Mouse (Mus musculus) retina, postnatal 7 days (tissue): ENCODE results near the gene Jpt2.

Source experiments
- DNase-seq: peaks from one replicate; pipeline ENCODE4 v3.0.0-alpha.2; 2012; ENCODE audit warnings: low read depth, low spot score

The Jpt2 gene

DNA sequence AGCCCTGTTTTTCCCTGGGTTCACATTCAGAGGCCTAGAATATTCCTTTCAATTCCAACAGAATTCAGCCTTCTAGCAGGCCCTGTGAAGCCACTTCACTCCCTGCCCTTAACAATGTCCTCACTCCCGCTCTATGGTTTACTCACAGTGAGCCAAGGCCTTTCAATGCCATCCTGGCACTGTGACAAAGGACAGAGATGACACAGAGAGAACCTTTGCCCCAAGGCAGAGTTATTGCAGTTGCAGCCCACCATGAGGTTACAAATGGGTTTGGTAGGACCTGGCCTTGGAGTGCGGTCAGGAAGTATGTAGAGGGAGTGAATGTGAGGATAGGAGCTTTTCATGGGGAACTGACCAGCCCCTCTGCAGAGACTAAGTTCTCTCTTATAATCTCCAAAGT, 52.9 kb downstream of the Jpt2 start:
- no peak for DNase-seq

DNA sequence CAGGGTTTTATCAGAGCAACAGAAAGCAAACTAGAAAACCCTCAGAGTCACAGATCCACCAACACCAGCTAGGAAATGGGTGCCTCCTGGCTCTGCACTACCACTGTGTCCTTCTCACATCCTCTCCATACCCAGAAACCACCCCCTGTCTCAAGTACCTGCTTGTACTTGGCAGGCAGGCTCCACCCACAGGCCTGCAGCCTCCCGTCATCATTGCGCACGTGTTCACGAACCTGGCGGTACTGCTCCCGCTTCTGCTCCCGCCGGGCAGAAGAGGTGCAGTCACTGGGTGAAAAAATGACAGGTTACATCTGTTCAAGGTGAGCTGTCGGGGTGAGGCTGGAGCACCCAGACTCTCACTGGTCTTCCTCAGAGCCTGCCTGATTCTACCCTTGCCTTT, 56.7 kb downstream of the Jpt2 start:
- DNase-seq = no peak

DNA sequence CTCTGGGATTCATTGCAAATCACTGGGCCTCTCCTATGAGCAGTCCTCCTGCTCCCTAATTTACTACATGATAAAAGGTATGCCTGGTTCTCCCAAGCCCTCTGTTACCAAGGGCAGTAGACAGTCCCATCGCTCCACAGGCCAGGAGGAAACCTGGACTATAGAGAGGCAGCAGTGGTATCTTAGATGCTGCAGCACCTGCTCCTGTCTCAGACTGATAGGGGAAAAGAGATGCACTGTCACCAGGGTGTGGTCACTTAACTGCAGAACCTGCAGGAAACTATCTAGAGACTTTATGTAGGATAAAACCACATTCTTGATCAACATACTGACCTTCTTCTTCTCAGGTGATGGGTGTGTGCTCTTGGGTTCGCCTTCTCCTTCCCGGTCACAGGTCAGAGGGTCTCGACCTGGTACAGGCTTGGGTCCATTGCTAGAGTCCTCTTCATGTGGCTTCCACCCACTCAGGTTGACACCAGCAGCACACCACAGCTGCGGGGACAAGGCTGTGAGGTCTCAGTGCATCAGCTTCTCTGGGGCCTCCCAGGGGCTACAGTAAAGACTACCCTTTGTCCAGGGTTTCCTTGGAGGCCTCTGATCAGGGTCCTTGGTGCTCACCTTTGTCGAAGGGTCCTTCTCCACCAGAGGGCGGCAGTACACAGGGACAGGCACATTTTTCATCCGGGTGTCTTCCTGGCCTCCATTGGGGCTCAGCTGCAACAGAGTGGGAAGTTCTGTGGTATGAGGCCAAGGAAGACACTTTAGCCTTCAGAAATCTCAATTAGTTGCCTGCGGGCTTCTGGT, 57.6 kb downstream of the Jpt2 start:
- DNase-seq = no peak

DNA sequence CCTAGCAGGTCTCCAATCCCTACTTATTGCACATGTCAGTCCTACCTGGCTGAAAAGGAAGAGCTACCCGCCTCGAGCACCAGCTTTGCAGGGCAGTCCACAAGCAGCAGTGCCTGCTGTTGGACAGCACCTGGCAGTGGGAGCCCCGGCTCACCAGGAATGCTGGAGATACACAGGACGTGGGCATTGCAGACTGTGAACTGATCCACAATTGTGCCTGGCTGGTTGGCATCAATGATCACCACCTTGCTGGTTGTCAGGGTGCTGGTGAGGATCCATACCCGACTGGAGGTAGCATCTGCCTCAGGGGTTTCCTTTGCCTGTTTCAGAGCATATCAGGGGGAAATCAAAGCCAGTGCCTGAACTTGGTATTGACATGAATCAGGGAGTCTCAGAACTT, 58.4 kb downstream of the Jpt2 start:
- DNase-seq = no peak

DNA sequence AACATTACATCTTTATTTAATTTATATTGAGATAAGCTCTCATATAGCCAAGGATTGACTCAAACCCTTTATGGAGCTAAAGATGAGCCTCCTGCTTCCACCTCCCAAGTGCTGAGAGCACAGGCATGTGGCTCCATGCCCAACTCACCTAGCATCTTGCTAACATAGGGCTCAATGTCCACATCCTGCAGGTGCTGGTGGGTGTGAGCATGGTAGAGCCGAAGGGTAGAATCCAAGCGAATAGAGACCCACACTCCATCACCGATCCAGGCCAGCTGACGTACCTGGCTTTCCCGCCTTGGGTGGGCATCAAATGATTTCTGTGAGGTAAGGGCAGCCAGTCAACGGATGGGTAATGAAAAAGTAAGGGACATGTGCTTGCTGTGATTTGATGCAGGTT, 60.5 kb downstream of the Jpt2 start:
- no peak for DNase-seq

DNA sequence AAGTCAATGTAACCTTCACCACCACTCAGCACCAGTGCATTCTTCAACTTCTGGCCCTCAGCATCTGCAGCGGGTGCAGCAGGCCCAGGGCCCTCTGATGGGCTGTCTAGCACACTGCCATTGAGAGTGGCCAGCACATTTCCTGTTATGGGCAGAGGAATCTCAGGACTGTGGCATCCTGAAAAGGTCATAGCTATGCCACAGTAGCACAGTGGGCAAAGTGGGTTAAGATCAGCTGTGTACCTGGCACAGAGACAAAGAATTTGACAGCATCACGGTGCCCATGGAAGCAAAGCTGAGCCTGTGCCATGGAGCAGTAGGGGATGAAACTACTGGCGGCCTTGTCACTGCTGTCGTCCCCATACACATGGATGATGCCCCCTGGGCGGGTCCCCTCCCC, 61.3 kb downstream of the Jpt2 start:
- no peak for DNase-seq

DNA sequence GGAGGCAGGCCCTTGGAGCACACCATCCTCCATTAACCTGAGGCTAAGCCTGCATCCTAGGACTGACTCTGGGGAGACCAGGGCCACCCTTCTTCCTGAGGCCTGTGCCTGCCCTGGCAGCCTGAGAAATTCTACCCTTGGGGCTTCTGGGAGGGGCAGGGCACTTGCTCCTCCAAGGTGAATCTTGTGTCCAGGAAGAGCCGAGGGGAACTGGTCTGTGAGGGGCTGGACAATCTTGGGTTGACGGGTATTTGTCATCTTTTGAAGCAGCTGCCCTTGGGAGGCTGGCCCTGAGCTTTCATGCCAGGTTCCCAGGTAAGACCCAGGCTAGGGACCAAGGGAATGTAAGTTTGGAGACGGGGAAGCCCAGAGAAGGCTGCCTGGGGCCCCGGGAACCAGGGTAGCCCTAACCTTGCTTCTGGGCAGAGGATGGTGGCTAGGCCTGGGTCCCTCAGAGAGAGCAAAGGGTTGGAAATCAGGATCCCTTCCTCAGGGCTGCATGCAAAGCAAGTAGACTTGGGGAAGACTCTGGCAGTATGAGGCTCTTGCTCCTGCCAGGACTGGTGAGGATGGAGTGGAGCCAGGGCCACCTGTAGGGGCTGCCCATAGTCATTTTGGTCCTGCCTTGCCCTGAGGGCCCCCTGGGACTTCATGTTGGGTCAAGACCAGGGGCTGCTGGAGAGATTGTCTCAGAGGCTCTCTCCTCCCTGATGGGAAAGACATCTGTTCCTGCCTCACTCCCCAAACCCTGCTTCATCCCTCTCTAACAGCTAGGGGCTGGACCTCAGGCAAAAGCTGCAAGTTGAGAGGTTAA, 62.2 kb downstream of the Jpt2 start:
- no peak for DNase-seq

DNA sequence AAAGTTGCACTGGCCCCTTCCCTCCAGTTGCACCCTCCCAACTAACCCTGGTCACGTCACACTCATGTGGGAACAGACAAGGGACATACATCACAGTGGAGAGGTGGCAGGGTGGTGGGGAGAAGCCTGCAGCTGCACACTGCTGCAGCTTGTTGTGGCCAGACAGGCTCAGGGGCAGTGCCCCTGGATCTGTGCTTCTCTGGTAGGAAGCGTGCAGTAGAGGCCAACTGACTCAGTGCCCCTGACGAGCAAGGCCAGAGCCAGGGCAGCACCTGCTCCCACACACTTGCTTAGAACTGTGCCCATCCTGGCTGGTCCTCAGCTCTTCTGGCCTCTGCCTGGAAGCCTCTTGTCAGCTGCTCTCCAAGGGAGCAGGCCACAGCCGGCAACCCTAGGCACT, 62.9 kb downstream of the Jpt2 start:
- no peak for DNase-seq

DNA sequence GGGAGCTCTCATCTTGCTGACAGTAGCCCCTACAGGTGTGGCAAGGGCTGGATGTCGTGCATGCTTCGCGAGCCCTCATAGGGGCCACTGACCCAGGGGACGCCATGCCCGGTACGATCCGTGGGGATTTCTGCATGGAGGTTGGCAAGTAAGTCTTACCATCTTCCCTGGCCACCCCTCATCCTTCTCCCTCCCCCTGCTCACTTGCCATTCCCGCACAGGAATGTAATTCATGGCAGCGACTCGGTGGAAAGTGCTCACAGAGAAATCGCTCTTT, 63.6 kb downstream of the Jpt2 start:
- no peak for DNase-seq

DNA sequence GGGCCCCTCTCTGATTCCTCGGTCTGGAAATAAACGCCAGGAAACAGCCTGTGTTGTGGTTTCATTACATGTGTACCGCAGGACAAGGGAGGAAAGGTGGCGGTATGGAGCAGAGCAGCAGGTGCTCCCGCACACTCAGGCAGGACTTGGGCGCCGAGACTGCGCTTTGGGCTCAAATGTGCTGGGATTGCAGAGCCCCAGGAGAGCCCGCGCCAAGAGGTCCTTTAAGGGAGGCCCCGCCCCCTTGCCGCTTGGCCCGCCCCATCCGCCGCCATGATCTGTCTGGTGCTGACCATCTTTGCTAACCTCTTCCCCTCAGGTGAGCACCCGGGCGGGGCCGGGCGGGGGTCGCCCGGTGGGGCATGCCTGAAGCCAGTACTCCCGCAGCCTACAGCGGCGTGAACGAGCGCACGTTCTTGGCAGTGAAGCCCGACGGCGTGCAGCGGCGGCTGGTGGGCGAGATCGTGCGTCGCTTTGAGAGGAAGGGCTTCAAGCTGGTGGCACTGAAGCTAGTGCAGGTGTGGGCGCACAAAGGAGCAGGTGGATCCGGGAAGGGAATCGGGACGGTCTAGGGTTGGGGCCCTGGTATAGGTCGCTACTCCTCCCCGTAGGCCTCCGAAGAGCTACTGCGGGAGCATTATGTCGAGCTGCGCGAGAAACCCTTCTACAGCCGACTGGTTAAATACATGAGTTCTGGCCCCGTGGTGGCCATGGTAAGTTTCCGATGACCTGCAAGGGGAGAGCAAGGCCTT, 64.1 kb downstream of the Jpt2 start, which contains the start of gene Nme3:
Gene Nme3 (plus strand): TSS at position 260 of the 752 bp plus-strand sequence.
- peak; percentile 50 for DNase-seq

DNA sequence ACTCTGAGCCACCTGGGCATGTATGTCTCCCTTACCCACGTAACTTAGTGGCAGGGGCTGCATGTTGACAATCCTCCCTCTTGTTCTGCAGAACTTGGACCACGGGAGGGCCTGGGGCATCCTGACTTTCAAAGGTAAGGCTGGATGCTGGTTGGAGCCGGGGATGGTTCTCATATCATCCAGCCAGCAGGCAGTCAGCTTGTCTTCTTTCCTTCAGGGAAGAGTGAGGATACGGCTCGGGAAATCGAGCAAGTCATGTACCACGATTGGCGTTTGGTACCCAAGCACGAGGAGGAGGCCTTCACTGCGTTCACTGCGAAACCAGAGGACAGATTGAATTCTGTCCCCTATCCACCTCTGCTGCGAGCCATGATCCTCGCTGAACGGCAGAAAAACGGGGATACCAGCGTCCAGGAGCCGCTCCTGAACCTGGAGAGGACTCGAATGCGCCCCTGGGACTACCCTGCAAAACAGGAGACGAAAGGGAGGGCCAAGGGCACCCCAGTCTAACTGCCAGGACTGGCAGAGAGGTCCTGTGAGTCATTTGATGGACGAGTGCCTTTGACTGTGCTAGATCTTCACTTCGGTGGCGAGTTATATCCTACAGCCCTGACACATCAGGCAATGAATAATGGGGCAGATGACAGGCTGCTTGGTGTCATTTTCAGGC, 64.8 kb downstream of the Jpt2 start:
- DNase-seq = no peak

DNA sequence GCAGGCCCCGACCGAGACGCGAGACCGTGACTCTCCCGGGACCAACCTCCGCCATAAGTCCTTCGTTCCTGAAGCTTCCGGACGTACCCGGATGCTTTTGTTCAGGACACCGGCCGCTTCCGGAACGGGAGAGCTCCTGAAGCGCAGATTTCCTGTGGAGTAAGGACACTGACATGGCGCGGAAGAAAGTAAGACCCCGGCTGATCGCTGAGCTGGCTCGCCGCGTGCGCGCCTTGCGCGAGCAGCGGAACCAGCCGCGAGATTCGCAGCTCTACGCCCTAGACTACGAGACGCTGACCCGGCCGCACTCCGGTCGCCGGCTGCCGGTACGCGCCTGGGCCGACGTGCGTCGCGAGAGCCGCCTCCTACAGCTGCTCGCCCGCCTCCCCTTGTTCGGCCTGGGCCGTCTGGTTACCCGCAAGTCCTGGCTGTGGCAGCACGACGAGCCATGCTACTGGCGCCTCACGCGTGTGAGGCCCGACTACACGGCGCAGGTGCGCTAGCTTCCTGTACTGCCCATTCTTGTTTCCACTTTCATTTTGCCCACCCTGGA, 65.4 kb downstream of the Jpt2 start, which contains the start of the genes Eme2 and Mrps34:
Gene Eme2 (minus strand): TSS at position 93 of the 553 bp plus-strand sequence.
Gene Mrps34 (plus strand): TSS at position 122 of the 553 bp plus-strand sequence.
- peak; percentile 81 for DNase-seq

DNA sequence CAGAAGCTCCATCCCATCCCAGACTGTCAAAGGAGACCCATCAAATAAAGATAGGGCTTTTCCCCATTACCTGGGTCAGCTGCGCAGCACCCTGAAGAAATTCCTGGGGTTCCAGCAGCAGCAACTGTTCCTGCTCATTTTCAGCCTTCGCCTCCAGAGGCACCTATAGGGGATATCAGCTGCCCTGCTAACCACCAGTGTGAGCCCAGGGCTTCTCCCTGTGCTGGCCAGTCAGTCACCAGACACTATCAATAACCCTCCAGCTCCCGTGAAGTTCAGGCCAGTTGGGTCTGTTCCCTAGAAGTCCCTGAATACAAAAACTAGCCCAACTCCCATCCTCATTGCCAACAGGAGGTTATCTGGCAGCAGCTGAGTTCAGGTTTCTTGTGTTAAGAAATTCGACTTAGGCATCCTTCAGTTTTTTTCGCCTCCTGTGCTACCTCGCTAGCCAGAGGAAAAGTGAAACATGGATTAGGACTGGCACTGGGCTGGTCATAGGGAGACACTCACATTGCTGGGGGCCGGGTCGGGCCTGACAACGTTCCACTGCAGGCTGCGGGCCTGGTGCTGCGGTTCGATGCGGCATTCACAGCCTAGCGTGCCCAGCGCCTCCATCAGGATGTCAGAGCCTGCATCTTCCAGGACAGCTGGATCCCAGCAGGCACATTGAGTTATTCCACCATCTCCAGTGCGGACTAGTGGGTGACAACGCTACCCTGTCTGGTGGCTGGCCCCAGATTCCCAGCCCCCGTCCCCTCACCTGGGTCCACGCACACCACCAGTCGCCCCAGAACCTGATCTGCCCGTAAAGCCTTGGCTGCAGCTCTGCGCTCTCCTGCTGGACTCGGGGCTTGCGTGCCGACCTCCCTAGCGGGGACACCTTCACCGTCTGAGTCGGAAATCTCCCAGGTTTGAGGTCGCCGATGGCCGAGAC, 66.2 kb downstream of the Jpt2 start:
- DNase-seq = no peak

DNA sequence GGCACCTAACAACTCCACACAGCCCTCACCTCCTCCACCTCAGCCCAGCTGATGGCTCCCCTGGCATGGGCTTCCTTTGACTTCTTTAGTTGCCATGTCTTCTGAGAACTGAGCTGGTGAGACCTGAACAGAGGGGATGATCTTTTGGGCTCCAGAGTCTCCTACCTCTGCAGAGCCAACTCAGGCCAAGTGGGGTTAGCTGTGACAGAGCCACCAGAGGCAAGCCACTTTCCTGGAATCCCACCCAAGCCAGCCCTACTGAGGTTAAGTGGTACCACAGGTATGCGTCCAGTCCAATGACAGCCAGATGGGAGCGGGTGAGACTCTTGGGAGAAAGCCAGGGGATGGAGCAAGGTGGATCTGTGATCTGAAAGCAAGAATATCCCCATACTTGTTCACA, 67.2 kb downstream of the Jpt2 start:
- DNase-seq = no peak

DNA sequence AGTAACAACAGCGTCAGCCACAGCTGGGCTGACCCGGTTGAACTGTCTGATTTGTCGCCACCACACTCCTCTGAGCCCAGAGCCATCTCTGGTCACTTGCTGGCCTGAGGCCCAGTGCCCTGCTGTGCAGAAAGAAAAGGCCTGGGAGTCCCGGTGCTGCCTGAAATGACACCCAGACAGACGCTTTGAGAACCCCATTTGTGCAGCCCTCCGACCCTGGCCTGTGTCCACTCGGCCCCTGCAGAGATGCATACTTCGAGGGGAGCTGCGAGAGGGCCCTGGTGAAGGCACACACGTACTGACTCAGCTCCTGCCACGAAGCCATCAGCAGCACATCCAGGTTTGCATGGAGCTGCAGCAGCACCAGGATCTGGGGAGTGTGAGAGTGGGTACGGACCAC, 67.7 kb downstream of the Jpt2 start:
- no peak for DNase-seq

DNA sequence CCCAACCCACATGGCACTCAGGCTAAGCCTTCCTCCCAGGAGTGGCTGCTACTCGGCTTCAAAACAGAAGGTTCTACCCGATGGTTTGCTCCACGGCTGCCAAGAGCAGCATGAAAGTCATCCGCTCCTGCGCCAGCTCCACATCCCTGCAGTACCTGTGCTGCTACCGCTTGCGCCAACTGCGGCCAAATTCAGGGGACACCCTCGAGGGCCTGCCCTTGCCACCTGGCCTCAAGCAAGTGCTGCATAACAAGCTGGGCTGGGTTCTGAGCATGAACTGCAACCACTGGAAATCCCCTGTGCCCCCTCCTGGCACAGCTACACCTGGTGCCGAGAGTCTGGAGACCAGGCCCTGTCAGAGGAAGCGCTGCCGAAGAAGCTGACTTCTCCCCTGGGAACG, 69.2 kb downstream of the Jpt2 start:
- no peak for DNase-seq

DNA sequence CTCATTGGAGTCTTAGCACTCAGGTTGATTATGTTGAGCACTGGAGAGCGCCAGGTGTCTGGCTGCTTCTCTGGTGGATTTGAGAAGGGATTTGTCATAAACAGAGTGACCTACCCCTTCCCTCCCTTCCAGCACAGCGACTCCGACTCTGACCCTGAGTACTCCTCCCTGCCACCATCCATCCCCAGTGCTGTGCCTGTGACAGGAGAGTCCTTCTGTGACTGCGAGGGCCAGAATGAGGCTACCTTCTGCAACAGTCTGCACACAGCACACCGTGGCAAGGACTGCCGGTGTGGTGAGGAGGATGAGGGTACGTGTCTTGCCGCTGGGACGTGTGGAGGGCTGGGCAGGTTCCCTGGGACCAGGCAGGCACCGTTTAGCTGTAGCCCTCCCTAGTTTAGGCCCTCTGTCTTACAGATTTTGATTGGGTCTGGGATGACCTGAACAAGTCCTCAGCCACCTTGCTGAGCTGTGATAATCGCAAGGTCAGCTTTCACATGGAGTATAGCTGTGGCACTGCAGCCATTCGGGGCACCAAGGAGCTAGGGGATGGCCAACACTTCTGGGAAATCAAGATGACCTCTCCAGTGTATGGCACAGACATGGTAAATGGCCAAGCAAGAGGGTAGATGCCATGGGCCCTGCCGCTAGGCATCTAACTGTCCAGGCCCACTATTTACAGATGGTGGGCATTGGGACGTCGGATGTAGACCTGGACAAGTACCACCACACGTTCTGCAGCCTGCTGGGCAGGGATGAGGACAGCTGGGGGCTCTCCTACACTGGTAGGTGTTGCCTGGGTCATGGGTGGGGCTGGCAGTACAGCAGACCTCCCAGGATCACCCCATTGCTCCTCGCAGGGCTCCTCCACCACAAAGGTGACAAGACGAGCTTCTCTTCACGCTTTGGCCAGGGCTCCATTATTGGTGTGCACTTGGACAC, 70.1 kb downstream of the Jpt2 start:
- DNase-seq = no peak

DNA sequence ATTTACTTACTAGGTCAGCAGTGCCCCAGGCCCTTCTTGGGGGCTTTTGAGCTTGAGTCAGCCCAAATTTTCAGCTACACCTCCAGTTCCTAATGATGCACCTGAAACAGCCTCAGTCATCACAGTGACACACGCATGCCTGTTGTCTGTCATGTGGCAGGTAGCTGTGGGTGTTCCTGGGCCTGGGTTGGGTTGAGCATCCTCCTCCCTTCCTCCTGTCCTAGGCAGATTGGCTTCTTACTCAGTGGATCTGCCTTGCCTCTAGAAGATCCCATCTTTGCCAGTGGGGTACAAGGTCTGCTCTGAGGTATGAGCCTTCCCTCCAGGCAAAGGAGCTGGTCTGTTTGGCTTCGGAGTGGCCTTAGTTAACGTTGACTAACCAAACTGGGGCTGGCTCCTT, 71.6 kb downstream of the Jpt2 start:
- no peak for DNase-seq
